Mouse (Mus musculus): ENCODE measurements around the gene Nop9.

- TF ChIP-seq POLR2A (IDR thresholded peaks at IDR 0.05; ENCODE audit: insufficient read depth, low read depth, low read length) (no peak), CTCF (IDR thresholded peaks at IDR 0.05; ENCODE audit: insufficient read depth, low read depth, low read length) (no peak)
Observed at GRCm38 (mm10) chr14:55783171-55783957, 37.9 kb downstream of the Nop9 start.
